Mouse (Mus musculus): ENCODE measurements around the gene Gas1.

- TF ChIP-seq GATA1 (IDR thresholded peaks at IDR 0.05; ENCODE audit: borderline replicate concordance, low read length) = no peak
- TF ChIP-seq FLI1 (IDR thresholded peaks at IDR 0.05; ENCODE audit: low read length) = no peak
Measured at GRCm38 (mm10) chr13:60173591-60174524, 3.3 kb downstream of the Gas1 start.

Measured in megakaryocyte, embryonic 14.5 days (primary cell).